Mouse (Mus musculus) gastrocnemius, postnatal 10 days (tissue): ENCODE measurements around the gene Olfr572. TPM values are rescaled to one million over a fixed set of nuclear protein-coding genes. Genes with fewer than 3 reads are reported as not detected.

Experiments
- DNase-seq: peaks from one replicate; pipeline ENCODE4 v3.0.0; 2021; ENCODE audit warnings: mixed read lengths
- long read RNA-seq, 2 experiments: library from polyadenylated mRNA; stranded (forward); transcript quantifications; one replicate each; pipeline ENCODE4 v2.0.0; 2021
- total RNA-seq, 2 experiments: library from RNA; stranded (reverse); gene quantifications; 2 replicates each; pipeline ENCODE4 v1.2.3; 2021

Olfr572 gene
- total RNA-seq = not detected
- long read RNA-seq, experiment 1 = 0 reads
- long read RNA-seq, experiment 2 = 0 reads

- no peak for DNase-seq
These were observed at the start of gene Olfr572 for GRCm38 (mm10) chr7:102924109-102924508. TSS of gene Olfr572 (plus strand) at chr7:102924409.

- DNase-seq = no peak
These were observed 47.4 kb upstream of the Olfr572 start, which contains the start of gene Olfr568 for GRCm38 (mm10) chr7:102876822-102877221. TSS of gene Olfr568 (plus strand) at chr7:102877122.

- DNase-seq = no peak
These were observed 33.4 kb upstream of the Olfr572 start, which contains the start of gene Olfr569 for GRCm38 (mm10) chr7:102890782-102891181. TSS of gene Olfr569 (minus strand) at chr7:102890882.

GRCm38 (mm10) chr7:102915261-102915660 lies 8.9 kb upstream of the Olfr572 start:
- DNase-seq = no peak

DNA sequence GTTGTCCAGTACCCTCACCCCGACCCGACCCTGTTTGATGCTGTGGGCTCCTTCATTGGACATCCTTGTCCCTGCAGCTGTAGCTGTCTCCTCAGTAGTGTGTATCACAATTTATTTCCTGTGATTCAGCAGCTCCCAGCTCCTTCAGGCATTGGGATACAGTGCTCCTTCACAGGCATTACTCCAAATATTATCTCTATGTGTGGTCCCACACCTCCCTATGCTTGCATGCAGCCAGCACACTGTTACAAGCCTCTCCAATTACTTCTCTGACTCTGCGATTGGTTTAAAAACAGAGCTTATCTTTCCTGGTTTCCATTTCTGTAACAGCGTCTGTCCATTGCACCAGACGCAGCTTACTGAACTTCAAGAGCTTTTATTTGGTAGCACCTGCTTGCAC lies 7.8 kb upstream of the Olfr572 start:
- DNase-seq = no peak

- no peak for DNase-seq
These were observed 7.0 kb upstream of the Olfr572 start, which contains the start of gene Olfr571 for GRCm38 (mm10) chr7:102917032-102917875. TSS of gene Olfr571 (minus strand) at chr7:102917536.

DNA sequence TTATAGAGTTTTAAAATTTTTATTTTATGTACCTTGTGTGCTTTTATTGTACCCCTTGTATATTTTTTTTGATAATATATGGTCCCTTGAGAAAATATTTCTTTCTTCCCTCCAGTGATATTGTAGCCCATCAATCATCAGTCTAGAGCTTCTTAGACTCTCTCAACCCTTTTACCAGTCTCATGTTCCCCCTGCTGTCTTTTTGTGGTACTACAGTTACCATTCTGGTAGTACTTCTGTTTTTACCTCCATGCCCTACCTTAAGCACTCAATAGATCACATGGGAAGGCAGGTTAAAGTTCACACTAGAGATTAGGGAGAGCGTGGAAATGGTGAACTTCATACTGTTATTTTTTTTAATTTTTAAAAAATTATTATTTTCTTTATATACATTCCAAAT lies 4.6 kb upstream of the Olfr572 start:
- DNase-seq = no peak

DNA sequence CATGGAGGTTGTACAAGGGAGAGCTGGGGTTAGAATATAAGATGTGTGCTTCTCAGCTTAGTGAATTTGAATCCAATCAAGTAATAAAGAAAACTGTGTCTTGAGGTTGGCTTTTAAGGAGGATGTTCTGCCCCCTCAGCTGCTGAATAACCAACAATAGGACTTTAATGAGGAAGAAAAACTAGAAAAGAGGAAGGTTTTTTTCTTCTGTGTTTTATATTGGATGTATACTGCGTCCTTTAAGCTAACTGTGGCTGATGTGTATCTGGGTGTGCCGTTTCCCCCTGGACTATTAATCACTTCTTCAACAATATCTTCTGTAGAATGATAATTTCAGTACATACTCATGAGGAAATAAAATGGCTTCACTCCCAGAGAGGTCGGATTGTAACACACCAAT lies 2.9 kb downstream of the Olfr572 start:
- DNase-seq = no peak

DNA sequence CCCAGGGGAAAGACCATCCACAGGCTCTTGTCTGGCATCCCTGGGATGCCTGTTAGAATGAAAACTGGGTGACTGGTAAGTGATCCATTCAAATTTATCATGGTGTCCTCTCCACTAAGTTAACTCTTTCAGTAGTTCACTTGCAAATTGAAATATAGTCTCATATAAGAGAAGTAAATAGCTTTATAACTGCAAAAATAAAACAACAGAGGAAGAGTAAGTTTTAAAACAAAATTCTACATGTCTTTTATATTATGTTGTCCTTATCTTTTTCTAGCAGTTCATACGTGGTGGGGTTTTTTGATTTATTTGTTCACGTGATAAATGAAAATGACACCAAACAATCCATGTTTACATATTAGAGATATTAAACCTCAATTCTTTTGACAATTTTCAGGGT lies 18.3 kb downstream of the Olfr572 start, which contains the start of gene Olfr573-ps1:
Gene Olfr573-ps1 (minus strand): TSS at position 101 of the 400 bp plus-strand sequence.
- no peak for DNase-seq

DNA sequence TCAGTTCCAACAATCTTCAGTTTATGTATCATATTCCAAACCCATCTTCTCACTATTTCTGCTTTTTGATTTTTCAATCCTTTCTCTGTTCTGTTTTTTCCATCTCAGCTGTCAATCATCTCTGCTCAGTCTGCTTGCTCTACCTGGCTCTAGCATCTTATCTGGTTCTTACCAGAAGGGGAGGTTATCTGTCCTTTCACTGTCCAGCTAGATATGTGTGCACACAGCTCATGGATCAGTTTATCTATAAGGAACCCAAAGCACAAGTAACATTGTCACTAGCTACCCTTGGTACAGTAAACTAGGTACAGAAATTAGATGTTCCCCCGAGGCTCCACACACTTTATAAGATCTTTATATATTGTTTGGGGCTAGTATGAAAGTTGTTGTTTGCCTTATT lies 19.2 kb downstream of the Olfr572 start:
- no peak for DNase-seq

DNA sequence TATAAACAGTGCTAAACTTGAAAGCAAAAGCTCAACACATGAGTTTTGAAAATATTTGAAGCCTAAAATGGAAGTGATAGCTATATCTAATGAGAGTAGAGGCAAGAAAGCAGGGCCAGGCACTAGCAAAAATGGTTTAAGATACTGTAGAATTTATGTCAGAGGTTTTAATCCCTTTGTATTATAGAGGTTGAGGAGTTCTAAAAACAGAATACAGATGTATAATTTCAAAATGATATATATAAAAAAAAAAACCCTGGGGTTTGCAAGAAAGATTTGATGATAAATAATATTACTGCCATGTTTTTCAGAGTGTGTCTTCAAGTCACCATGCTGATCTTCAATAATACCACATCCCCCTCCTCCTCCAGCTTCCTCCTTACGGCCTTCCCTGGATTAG lies 24.0 kb downstream of the Olfr572 start, which contains the start of gene Olfr574:
Gene Olfr574 (plus strand): TSS at position 301 of the 400 bp plus-strand sequence.
- no peak for DNase-seq

- DNase-seq = no peak
These were observed 26.5 kb downstream of the Olfr572 start for GRCm38 (mm10) chr7:102950732-102951131.

DNA sequence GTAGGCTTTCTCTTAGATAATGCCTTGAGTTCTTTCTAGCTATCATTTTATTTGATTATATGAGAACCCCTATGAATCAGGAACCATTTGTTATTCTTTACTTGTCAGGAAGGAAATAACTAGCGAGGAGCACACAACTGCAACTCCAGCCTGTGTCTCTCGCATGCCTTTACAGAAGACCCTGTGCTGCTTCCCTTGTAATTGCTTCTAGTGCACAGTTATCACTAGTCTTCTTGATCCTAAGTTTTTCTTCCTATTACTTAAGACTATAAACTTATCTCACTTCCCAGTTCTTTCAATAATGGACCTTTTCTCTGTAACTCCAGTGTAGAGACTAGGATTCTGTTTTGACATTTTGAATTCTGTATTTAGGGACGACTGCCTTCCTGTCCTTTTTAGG lies 33.9 kb downstream of the Olfr572 start:
- no peak for DNase-seq

DNA sequence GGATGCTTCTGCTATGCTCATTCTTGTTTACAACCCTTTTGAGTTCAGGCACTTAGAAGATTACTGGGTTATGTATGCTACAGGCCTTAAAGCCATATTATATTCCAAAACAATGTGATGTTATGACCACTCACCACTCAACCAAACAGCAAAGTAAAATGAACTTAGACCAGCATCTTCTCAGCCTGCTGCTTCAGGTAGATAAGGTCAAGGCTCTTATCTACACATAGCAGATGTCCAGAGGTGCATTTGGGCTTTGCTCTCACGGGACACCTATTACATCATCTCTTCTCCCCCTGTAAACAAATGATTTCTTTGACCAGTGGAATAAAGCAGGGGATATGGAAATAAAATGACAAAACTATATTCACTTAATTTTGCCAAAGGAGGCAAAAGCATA lies 34.4 kb downstream of the Olfr572 start, which contains the start of gene Olfr575:
Gene Olfr575 (minus strand): TSS at position 183 of the 400 bp plus-strand sequence.
- DNase-seq = no peak

- DNase-seq = no peak
These were observed 38.2 kb downstream of the Olfr572 start, which contains the start of gene Olfr576 for GRCm38 (mm10) chr7:102962360-102962759. TSS of gene Olfr576 (plus strand) at chr7:102962660.

- DNase-seq = no peak
These were observed 50.2 kb downstream of the Olfr572 start for GRCm38 (mm10) chr7:102974399-102974798.

DNA sequence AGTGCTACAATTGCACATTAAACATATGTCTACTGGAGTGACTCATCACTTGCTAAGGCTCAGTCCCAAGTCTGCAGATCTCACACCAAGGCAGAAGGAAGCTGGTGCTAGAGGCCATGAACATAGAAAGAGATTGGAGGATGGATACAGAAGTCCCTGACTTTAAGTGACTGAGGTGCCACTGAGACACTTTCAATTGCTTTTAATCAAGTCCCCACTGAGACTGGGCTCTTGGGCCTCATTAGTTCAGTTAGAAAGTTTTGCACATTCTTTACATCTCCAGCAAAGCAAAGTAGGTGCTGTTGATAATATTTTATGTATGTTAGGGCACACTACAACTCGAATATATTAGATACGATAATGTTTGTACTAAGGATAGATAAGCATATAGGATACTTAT lies 51.6 kb downstream of the Olfr572 start, which contains the start of gene Olfr577:
Gene Olfr577 (minus strand): TSS at position 101 of the 400 bp plus-strand sequence.
- no peak for DNase-seq

Other genes with a start within 250 kb of the Olfr572 start
- gene Trim68, start 237.1 kb upstream of the Olfr572 start, total RNA-seq = 1 to 10 TPM; 4.7 to 6.6 TPM
- gene Olfr557, start 228.5 kb upstream of the Olfr572 start, total RNA-seq = not detected
- 1 to 10 TPM; 3.4 to 3.8 TPM for gene Olfr558, start 222.2 kb upstream of the Olfr572 start, total RNA-seq
- not detected for gene Olfr33, start 205.3 kb upstream of the Olfr572 start, total RNA-seq
- not detected for gene Olfr559, start 196.9 kb upstream of the Olfr572 start, total RNA-seq
- not detected for gene Olfr560, start 165.0 kb upstream of the Olfr572 start, total RNA-seq
- gene Olfr78, start 164.9 kb upstream of the Olfr572 start, total RNA-seq = 1 to 10 TPM; 1.3 to 1.4 TPM
- not detected for gene Olfr561, start 153.2 kb upstream of the Olfr572 start, total RNA-seq
- gene Olfr564, start 120.9 kb upstream of the Olfr572 start, total RNA-seq = not detected
- gene Olfr566, start 65.6 kb upstream of the Olfr572 start, total RNA-seq = not detected
- gene Olfr568, start 47.3 kb upstream of the Olfr572 start, total RNA-seq = not detected
- not detected for gene Olfr569, start 33.5 kb upstream of the Olfr572 start, total RNA-seq
- gene Olfr570, start 29.8 kb upstream of the Olfr572 start, total RNA-seq = not detected
- gene Olfr571, start 6.9 kb upstream of the Olfr572 start, total RNA-seq = not detected
- gene Olfr573-ps1, start 18.2 kb downstream of the Olfr572 start, total RNA-seq = not detected
- not detected for gene Olfr574, start 24.1 kb downstream of the Olfr572 start, total RNA-seq
- gene Olfr575, start 34.4 kb downstream of the Olfr572 start, total RNA-seq = not detected
- not detected for gene Olfr576, start 38.3 kb downstream of the Olfr572 start, total RNA-seq
- not detected for gene Olfr577, start 51.5 kb downstream of the Olfr572 start, total RNA-seq
- gene Olfr578, start 64.9 kb downstream of the Olfr572 start, total RNA-seq = not detected
- not detected for gene Olfr582, start 113.6 kb downstream of the Olfr572 start, total RNA-seq
- gene Olfr583, start 126.9 kb downstream of the Olfr572 start, total RNA-seq = not detected
- not detected for gene Olfr584, start 157.5 kb downstream of the Olfr572 start, total RNA-seq
- not detected for gene Olfr585, start 173.3 kb downstream of the Olfr572 start, total RNA-seq
- not detected for gene Olfr586, start 201.2 kb downstream of the Olfr572 start, total RNA-seq
- gene Olfr588-ps1, start 216.5 kb downstream of the Olfr572 start, total RNA-seq = not detected
- gene Olfr589, start 231.9 kb downstream of the Olfr572 start, total RNA-seq = not detected